Mouse (Mus musculus) right cerebral cortex, postnatal 4 days (tissue): ENCODE data around the gene Id1.

Source experiments
- DNase-seq: peaks from one replicate; pipeline ENCODE4 v3.0.0-alpha.2; 2022

Id1 gene

DNA sequence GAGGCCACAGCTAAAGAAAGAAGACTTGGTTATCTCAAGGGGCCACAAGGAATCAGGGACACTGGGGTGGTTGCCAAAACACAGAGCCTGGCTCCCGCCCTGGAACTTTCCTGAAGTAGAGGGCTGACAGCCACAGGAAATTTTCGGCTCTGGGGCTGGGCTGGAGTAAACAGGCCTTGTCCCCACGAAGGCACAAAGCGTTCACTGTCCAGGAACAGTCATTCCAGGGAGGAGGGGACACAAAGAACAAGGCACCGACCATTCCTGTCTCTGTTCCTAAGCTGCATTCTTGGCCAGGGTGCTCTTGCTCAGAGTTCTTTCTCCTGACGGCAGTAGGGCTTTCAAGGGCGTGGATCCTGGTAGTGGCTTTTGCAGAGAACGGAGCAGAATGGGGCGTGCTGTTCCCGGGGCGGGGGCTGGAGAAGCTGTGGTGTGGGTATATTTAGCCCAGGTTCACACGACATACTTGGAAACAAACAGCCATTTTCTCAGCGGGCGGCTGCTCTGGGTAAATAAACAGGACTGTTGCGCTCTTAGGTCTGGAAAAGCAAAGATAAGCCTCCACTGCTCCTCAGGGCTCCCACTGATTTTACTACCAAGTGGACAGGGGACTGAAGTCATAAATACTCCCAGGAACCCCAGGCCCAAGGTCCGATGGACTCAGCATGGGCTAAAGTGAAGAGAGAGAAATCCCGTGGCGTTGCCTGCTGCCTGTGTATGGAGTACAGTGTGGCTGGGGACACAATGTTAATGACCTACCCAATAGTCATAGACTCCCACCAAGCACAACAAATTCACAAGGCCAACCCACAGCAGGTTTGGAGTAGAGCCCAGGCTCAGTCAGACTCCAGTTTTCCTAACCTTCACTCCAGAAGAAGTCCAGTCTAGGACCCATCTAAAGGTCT lies 49.6 kb downstream of the Id1 start:
- peak; percentile 40 for DNase-seq
